Mouse (Mus musculus) right cerebral cortex, postnatal 4 days (tissue): ENCODE measurements at regions not wholly inside any gene's neighbourhood (a gene's known extent, or its start where the extent isn't known, plus 50 kb on each side); places are given as distances from the start of the nearest gene placed in this dataset.

Source experiments
- DNase-seq: peaks from one replicate; pipeline ENCODE4 v3.0.0-alpha.2; 2022

DNA sequence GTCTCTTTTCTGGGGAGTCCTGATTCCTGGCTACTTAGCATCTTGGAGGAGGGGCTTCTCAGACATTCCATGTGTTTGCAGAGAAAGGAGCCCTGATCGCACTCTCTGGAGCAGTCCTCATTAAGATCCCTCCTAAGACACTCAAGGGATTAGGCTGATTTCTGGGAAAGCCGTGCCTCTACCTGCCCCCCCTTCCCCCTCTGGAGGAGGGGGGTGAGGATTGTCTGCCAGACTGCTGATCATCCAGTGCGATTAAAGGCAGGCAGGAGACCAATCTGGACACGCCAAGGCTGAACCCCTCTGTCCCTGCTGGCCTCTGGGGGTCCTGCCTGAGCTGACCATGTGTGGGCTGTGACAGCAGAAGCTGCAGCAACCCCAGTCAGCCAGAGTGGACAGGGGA is 65.4 kb downstream of the Vegfa start:
- DNase-seq = no peak

DNA sequence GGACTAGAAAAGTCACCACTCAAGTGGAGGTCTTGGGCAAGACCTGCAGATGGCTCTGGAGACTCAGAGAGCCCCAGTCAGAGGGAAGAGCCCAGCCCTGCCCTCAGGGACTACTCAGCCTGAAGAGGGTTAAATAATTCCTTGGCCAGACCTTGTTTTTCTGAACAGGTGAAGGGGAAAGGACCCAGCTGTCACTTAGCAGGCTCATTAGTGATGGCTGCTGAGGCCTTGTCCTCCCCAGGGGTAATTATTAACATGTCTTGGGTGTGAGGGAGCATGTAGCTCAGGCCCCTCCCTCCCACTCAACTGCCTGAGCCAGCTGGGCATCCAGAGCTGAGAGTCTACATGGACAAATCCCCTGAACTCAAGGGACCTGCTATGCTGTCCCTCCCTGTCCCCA is 68.1 kb downstream of the Vegfa start:
- DNase-seq = no peak

DNA sequence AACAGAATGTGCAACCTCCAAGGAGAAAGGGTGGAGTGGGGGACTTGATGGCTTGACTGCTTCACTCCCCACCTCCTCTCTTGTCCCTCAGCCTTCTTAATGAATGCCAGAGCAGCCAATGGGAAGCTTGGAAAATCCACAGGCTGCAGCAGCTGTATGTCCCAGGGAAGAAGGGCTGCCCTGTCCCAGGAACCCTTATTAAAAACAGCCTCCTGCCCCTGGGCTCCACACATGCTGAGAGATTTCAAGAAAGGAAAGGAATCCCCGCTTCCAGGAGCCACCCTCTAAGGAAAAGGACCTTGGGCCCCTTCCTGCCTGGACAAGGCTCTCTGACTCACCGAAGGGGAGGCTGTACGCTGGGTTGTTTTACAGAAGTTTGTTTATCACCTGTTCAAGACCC is 68.8 kb downstream of the Vegfa start:
- DNase-seq = no peak

DNA sequence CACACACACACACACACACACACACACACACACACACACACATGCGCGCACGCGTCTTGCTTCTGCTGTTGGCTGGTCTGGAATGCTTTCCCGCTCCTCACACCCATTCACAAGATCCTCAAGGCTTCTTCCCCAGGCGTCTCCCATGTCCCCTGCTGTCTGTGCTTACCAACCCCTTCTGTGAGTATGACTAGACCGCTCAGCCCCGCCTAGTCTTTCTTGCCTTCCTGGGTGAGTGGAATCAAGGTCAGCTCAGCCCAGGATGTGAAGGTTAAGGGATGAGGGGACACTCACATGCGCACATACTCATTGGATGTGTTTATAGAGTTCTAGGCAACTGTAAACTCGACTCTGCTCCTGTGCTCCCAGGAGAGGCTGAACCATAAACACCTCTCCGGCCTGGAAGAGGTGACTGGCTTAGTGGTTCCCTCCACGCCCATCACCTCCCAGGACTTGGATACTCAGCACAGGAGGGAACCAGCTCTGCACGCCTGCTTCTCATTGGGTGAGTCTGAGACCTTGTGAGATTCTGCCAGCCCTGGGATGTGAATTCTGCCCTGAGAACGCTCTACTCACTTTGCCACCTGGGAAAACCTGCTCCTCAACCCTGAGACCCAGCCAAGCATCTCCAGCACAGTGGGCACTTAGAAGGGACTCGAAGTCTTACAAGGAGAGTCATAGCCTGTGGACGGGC is 70.4 kb downstream of the Vegfa start:
- no peak for DNase-seq

DNA sequence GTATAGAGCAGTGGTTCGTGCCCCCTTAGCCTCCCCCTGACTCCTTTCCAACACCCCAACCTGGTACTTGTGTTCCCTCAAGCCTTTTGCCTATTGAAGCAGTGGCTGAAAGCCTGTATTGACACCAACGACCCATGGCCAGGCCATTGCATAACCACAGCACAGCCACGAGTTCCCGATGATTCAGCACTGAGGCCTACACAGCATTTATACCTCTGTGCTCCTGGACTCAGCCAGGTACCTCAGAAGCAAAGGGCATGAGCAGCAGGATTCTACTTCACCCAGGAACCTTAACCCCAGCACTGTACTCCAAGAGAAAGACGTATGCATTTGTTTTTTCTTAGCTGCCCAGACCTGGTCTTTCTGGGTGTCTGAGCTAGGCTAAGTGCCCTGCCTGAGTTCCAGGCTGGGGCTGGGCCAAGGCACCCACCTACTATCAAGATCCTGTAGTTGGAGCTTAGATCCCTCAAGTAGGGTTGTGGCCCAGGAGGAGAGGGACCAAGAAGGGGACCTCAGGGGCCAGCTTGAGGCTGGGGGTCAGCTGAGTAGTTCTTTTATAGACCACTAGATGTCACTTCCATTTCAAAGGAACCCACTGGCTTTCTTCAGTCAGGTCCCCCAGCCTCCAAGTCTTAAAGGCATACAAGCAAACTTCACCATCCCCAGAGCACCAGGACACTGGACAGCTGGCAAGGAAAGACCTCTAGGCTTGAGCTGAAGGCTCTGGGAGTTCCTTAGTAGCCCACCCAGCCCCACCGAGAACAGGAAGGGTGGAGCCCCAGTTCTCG is 73.9 kb downstream of the Vegfa start:
- no peak for DNase-seq

DNA sequence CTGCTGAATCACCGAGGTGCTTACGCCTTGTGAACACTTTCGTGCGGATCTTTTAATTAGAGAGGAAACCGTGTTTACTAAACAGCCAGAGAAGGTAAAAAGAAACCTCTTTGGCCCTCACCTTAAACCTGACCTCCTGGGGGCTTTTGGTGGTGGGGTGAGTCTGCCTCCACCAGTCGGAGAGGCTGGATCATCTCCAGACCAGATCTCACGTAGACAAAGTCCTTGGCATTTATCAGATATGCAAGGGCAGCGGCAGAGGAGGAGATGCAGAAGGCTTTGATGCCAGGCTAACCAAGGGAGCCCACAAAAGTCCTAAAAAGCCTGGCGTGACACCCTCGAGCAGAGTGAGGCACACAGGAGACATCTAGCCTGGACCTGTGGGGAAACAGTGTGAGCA is 76.7 kb downstream of the Vegfa start:
- DNase-seq = no peak

DNA sequence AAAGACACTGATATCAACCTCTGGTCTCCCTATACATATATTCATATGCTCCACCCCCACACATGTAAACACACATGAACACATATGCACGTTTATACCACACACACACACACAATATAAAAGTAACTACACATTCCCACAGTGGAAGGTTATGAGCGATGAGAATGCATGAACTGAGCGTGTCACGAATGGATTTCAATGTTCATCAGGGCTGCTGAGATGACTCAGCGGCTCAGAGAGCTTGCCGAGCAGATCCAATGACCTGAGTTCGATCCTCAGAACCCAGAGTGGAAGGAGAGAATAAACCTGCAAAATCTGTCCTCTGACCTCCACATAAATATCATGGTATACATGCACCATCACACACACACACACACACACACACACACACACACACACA is 77.3 kb downstream of the Vegfa start:
- DNase-seq = no peak

DNA sequence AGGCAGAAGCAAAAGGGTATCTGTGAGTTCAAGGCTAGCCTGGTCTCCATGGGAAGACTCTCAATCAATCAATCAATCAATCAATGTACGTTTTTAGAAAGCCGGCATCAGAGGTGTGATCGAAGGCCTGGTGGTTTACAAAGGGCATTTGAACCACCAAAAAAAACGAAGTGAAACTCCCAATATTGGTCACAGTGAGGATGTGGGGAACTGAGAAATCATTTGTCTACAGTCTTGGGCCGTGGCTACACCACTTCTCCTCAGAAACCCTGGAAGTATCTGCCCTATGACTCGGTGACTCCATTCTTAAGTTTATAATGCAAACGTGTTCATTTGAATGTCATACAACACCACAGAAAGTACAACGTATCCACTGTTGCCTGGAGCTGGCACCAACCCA is 78.6 kb downstream of the Vegfa start:
- no peak for DNase-seq

DNA sequence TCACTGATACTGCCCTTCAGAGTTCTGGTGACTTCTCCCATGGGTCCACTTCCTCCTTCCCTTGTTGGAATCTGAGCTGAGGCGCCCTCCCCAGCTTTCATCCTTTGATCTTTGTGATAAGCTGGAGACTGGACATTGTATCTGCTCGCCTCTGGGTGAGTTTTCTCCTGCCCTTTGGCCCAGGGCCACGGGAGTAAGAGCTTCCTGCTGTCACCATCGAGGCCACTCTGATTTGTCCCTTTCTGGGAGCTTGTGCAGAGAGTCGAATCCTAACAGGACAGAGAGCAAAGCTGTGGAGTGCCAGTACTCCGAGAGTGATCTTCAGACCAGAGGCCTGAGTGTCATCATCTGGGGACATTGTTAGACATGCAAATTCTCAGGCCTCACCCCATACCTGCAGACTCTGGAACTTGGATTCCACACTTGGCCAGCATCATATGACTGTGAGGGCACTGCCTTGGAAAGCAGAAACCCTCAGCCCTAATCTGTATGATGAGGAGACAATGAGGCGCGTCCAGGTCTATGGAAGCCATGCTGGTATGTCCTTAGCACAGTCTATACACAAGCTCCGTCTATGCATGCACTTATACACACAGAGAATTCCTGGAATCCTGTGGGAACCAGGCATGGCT is 81.5 kb downstream of the Vegfa start:
- no peak for DNase-seq

DNA sequence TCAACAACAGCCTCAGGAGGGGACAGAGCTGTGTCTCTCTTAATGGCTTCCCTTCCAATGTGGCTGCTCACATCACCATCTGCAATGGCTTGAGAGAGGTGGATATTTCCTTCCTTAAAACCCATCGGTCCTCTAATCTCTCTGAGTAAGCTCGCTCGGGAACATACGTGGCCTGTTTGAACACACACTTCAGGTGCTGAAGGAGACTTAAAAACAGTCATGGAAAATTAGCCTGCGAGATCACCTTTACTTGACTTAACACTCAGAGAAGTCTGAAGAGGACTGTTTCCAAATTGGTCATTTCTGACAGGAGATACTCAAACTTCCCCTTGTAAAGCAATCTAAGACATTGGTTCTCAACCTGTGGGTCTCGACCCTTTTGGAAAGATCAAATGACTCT is 83.0 kb downstream of the Vegfa start:
- no peak for DNase-seq

DNA sequence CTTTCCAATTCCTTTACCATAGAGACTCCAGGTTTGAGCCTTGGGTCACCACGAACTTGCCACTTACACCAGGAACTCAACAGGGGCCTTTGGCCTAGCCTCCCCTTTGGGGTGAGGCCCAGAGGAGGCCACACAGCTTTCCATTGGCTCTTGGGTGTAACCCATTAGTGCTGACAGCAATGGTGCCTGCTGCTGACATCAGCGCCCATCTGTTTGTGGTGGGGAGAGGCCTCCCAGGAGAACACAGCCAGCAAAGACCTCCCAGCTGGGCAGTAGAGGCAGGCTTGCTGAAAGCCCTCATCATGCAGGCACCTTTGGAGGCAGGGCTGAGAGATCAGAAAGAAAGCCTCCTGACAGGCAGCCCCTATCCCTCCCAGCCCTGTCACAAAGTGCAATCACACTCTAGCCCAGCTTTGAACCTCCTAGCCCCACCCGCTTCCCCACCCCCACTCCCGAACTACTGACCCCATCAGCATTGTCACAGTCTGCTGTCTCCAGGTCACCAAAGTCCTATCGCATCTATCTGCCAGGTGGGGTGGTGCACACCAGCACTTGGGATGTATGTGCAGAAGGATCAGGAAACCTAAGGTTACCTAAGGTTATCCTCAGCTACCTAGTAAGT is 83.7 kb downstream of the Vegfa start:
- DNase-seq = no peak

DNA sequence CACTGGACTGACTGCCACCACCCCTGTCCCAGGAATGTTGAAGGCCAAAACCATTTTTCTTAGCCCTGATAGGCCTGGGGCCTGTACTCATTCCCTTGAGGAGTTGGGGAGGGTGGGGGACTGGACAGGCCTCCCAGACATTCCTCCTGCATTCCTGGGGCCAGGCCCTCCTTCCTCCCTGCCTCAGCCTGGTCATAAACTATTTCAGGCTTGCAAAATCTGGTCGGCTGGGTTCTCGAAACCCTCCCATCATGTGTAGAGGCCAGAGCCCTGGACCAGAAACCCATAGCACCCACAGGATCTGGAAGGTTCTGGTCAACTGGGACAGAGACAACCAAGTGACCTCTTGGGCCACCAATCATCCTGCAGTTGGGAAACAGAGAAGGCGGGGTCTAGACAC is 87.2 kb downstream of the Vegfa start:
- no peak for DNase-seq

DNA sequence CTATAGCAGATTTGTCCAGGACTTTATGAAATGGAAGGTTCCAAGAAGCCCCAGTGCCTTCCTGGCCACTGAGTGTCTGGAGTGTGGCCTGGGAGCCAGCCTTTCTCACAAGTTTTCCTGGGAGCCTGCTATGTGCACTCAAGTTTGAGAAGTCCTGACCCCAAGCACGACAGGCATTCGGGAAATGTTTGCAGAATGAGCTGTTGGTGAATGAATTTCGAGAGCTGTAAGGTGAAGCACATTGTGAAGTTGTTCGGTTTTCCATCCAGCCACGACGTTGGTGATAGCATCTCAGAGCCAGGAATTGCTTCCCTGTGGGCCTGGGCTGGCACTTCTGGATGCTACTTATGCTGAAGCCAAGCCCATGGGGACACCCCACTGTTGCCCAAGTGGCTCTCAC is 88.9 kb downstream of the Vegfa start:
- no peak for DNase-seq

DNA sequence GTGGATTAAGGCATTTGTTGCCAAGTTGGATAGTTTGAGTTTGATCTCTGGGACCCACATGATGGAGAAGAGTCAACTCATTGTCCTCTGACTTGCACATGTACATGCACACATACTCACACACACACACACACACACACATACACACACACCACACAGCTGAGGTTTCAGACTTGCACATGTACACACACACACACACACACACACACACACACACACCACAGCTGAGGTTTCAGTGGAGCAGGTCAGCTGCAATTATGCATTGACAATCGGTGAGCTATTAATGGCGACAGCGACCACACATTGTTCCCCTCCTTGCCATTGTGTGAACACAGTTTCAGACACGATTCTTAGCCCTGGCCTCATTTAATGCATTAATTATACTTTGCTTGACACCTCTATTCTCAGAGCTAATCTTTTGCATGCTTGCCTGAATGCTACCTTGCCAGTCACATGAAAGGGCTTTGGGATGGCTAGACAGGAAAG is 90.2 kb downstream of the Vegfa start:
- DNase-seq = no peak

DNA sequence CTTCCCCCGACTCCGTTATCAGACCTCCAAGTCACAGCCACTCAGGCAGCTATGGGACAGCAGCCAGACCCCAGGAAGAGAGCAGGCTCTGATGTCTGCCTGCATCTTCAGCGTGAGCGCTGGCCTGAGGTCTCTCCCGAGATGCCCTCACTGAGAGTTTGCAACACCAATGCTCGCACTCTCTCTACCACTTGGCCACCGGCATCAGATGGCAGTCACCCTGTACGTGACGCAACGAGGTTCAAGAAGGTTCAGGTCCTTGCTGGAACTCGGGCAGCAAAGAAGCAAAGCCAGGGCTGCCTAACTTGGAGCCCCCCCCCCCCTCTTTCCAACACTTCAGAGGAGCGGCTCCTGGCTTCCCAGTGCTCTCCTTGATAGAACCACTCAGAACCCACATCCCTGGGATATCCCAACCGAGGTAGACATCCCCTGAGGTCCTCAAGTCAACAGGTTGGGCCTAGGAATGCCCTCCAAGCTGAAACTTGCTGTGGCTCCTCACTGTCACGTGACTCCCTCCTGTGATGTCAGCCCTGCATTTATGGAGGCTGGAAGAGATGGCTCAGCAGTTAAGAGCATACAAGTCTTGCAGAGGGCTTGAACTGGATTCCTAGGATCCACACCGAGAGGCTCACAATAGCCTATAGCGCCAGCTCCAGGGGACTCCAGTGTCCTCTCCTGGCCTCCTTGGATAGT is 91.9 kb downstream of the Vegfa start:
- DNase-seq = no peak

DNA sequence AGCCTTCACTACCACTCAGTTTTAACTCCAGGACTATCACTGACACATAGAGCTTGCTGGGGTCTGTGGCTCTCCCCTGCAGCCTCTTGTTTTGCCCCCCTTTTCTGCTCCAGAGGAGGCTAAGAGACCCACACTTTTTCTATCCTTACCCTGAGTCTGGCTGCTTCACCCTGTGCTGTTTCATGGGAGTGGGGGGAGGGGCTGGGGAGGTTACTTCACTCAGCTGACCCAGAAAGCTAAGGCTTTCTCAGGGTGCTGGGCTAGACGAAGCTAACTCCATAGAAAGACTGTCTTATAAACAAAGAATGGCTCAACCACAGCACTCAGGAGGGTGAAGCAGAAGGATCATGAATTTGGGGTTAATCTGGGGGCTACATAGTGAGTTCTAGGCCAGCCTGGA is 93.9 kb downstream of the Vegfa start:
- DNase-seq = no peak

DNA sequence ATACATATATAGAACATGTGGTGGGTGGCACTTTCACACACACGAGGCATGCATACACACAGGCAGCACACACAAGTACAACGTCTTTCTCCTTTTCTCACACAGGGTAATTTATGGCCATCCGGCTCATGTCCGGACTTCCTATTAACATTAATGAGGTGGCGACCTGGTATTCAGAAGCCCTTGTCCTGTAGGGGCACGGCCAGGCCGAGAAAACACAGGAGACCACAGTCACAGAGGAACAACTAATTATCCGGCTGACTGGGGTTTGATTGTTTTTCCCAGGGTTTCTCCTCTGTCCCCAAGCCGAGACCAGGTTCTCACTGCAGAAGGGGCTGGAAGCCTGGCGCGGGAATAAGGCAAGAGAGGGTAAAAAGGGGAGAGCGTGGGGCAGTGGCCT is 95.6 kb downstream of the Vegfa start:
- DNase-seq = no peak

DNA sequence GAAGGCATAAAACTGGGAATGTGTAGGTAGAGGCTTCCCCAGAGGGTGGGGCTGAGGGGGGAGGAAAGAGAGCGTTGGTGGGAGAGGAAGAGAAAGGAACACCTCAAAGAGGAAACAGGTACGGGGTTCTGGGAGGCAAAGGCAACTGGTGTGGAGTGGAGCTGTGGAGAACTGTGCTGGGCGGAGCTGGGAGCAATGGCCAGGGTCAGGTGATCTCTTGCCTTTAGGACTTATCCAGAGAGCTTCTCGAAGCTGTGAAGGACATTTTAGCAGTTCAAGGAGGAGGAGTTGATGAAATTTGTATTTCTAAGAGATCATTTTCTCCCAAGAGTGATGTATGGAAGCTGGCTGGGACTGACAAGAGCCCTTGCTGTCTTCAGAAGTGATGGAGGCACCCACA is 96.9 kb downstream of the Vegfa start:
- DNase-seq = no peak

DNA sequence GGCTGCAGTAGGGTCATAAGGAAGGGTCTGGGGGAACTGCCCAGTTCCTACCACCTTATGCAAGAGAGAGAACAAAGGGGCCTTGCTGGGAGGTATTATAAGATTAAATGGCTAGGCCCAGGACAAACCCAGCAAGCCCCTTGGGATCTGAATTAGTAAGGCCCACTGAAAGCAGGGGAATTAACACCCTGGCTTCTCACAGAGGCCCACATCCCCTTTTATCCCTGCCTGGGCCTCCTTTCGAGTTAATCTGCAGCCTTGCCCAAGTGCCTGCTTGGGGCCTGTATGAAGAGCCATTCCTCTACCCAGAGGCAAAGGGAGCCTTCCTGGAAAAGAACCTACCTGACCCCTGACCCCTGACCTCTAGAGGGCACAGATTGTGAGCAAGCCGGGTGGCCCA is 98.2 kb downstream of the Vegfa start:
- no peak for DNase-seq

DNA sequence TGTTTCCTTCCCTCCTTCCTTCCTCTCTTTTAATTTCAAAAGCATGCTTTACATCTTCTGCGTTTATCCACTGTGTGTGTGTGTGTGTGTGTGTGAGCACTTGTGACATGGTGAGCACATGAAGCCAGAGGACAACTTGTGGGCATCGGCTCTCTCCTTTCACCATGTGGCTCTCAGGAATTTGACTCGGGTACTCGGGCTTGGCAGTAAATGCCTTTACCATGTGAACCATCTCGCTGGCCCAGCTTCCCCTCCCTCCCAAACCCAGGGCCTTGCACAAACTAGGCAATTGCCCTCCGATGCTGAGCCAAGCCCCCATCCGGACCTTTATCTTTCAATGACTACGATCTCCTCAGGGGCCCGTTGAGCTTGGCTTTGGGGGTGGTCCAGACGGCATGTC is 99.1 kb downstream of the Vegfa start:
- no peak for DNase-seq

DNA sequence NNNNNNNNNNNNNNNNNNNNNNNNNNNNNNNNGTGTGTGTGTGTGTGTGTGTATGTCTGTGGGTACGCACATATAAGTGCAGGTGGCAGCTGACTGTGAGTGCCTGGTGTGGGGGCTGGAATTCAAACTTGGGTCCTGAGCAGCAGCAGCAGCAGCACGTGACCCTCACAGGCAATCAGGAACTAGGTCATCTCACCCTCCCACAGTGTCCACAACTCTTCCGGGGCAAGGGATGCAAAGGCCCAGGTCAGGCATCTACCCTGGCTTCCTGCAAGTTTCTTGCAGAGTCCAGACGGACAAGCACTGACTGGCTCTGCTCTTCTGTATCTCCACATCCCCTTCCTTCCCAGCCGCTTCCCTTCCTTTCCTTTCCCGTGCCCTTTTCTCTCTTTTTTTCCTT is 99.6 kb downstream of the Vegfa start:
- DNase-seq = no peak

DNA sequence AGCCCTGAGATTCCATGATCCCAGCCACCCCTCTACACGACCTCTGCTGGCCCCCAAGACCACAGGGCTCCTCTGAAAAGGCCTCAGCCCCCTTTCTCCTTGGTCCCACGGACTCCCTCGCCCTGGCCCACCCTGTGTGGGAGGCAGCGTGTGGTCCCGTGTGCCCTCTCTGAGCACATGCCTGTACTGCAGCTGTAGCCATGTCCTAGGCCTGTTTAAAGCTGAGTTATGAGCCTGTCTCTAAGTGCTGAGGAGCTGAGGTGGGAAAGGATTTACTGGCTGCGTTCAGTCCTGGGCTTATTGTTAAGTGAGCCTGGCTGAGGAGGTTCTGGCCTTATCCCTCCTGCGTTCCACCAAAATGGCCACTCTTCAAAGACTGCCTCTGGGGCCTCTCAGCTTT is 102.6 kb downstream of the Vegfa start:
- no peak for DNase-seq

DNA sequence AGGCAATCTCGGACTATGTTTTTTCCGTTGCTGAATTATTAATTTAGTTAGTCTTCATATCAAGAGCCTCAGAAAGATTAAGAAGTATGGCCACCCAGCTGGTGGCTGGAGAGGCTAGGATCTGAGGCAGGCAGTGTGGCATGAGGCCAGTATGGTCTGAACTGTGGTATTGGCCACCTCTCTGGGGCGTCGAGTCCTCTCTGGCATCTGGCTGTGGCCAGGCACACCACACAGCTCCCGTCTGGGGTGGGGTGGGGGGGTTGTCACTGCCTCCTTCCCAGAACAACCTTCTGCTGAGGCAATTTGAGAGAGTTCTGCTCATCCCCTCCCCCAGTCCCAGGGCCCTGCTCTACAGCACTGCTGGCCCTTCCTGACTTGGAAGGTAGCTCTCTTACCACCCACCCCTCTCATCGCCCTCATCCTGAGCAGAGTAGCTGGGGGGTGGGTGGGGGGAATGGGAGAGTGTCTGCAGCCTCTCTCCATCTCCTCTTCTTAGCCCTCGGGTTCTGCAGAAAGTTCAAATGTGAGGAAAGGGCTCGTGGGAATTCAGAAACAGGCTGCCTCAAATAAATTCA is 103.2 kb downstream of the Vegfa start:
- DNase-seq = no peak
